11 mouse cellular contexts compared by ENCODE assay signal in the genomic region with DNA sequence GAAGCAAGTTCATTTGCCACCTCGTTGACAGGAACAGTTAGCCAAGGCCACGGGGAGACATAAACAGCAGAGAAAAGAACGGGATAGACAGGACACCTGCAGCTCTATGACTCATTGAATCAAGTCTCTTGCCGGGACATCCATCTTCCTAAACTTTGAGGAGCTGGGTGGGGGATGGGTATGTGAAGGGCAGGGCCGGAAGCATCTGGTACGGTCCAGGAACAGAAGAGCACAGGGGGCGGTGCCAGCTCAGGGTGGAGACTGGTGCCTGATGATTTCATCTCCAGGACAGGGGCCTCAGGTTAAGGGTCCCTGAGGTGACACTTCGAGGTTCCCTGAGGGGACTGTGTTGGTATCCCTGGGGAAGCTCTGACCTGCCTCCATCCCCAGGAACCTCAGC. TPM values are rescaled to one million over a fixed set of nuclear protein-coding genes. Genes with fewer than 3 reads are reported as not detected.
A peak's percentile ranks its signal among the peaks of the same experiment; 100 is the strongest.
DNase-seq lines count a peak whose midpoint lies in the region; ATAC-seq lines count a peak whose summit lies in the region.
"Had no signal": no experiment of that assay in that cellular context is flagged by ENCODE, and none has a peak within 500 bp of the region (broad histone marks: within the 10 kb centered on the region; RNA-seq: fewer than 3 reads in every experiment).

No protein-coding gene starts in this region.

- ATAC-seq in granulocyte monocyte progenitor cell, adult 5-6 weeks (replicated peaks; ENCODE audit: poor library complexity, severe bottlenecking): peak; percentile 43
- no peak for ATAC-seq in forebrain, embryonic 12.5 days (ENCODE audit: low FRiP score)

- H3K4me2 ChIP-seq in forebrain, embryonic 12.5 days: no peak overlapping the region

- peaks cover 48% of the 10 kb centered on the region for H3K36me3 ChIP-seq in megakaryocyte, embryonic 14.5 days (replicated peaks; ENCODE audit: low read length)
- no peaks in the 10 kb centered on the region for H3K36me3 ChIP-seq in forebrain, embryonic 12.5 days (replicated peaks)

- H3K4me1 ChIP-seq in megakaryocyte, embryonic 14.5 days: peaks cover 58% of the 10 kb centered on the region
- H3K4me1 ChIP-seq in forebrain, embryonic 12.5 days: peaks cover 9% of the 10 kb centered on the region

- H3K4me3 ChIP-seq in megakaryocyte, embryonic 14.5 days (replicated peaks): peak overlapping the region; percentile 84
- no peak overlapping the region for H3K4me3 ChIP-seq in forebrain, embryonic 12.5 days (replicated peaks)

- H3K27me3 ChIP-seq in megakaryocyte, embryonic 14.5 days (replicated peaks): peaks cover 8% of the 10 kb centered on the region
- H3K27me3 ChIP-seq in forebrain, embryonic 12.5 days: peaks cover 62% of the 10 kb centered on the region

- no peak overlapping the region for H3K9ac ChIP-seq in forebrain, embryonic 12.5 days

- H3K9me3 ChIP-seq in megakaryocyte, embryonic 14.5 days: no peaks in the 10 kb centered on the region
- H3K9me3 ChIP-seq in forebrain, embryonic 12.5 days: no peaks in the 10 kb centered on the region

- DNase-seq in embryo, embryonic 10.5 days (ENCODE audit: low spot score): peak; percentile 33
- DNase-seq in embryo, embryonic 10 days (ENCODE audit: low spot score): no peak
- DNase-seq in B cell, adult 2 months: peak; percentile 55
- DNase-seq in retina, embryonic 14.5 days (ENCODE audit: low spot score): no peak
- DNase-seq in urinary bladder, adult 18-20 months (ENCODE audit: low spot score in 2 of 2): no peak
- DNase-seq: adrenal gland, adult 2 months; cerebellum, postnatal 25 days; heart, postnatal 14 days had no signal

- H3K27ac ChIP-seq in forebrain, embryonic 12.5 days: no peak overlapping the region

- 61% methylated on average over 8 of the region's 8 CpGs for WGBS in forebrain, embryonic 12.5 days

RNA-seq across cellular contexts. Expression of gene Pkp3, which starts 9.9 kb away (rescaled TPM):
- total RNA-seq in granulocyte monocyte progenitor cell, adult 5-6 weeks (2014; fragmentation: Nextera tagmentation): 1.4 and 2.2 TPM in 2 replicates
- total RNA-seq in granulocyte monocyte progenitor cell, adult 5-6 weeks (2017): 0.52 and 2.7 TPM in 2 replicates
- polyA plus RNA-seq in megakaryocyte, embryonic 14.5 days (2012; ENCODE audit: insufficient read depth, low replicate concordance): 2.5 and 3.0 TPM in 2 replicates
- polyA plus RNA-seq in forebrain, embryonic 12.5 days (2016; fragmentation: Nextera tagmentation; extraction: Ambion mirVana): 1.3 and 1.5 TPM in 2 replicates

RNA-seq across cellular contexts. Expression of gene Sigirr, which starts 12.5 kb away (rescaled TPM):
- 16.9 and 30.9 TPM in 2 replicates for total RNA-seq in granulocyte monocyte progenitor cell, adult 5-6 weeks (2014; fragmentation: Nextera tagmentation)
- total RNA-seq in granulocyte monocyte progenitor cell, adult 5-6 weeks (2017): 16.6 and 20.2 TPM in 2 replicates
- polyA plus RNA-seq in megakaryocyte, embryonic 14.5 days (2012; ENCODE audit: insufficient read depth, low replicate concordance): 41.8 and 92.9 TPM in 2 replicates
- polyA plus RNA-seq in forebrain, embryonic 12.5 days (2016; fragmentation: Nextera tagmentation; extraction: Ambion mirVana): 1.3 and 1.5 TPM in 2 replicates

RNA-seq across cellular contexts. Expression of gene B4galnt4, which starts 27.0 kb away (rescaled TPM):
- 0.60 and 3.6 TPM in 2 replicates for total RNA-seq in granulocyte monocyte progenitor cell, adult 5-6 weeks (2014; fragmentation: Nextera tagmentation)
- total RNA-seq in granulocyte monocyte progenitor cell, adult 5-6 weeks (2017): 0.26 TPM in 1 of 2 replicates, not detected in the other
- polyA plus RNA-seq in megakaryocyte, embryonic 14.5 days (2012; ENCODE audit: insufficient read depth, low replicate concordance): 11.5 and 17.3 TPM in 2 replicates
- polyA plus RNA-seq in forebrain, embryonic 12.5 days (2016; fragmentation: Nextera tagmentation; extraction: Ambion mirVana): 40.7 and 43.6 TPM in 2 replicates

RNA-seq across cellular contexts. Expression of gene Ano9, which starts 29.7 kb away (rescaled TPM):
- total RNA-seq in granulocyte monocyte progenitor cell, adult 5-6 weeks (2014; fragmentation: Nextera tagmentation): not detected in 2 replicates
- total RNA-seq in granulocyte monocyte progenitor cell, adult 5-6 weeks (2017): not detected in 2 replicates
- polyA plus RNA-seq in megakaryocyte, embryonic 14.5 days (2012; ENCODE audit: insufficient read depth, low replicate concordance): not detected in 2 replicates
- 0.31 and 0.37 TPM in 2 replicates for polyA plus RNA-seq in forebrain, embryonic 12.5 days (2016; fragmentation: Nextera tagmentation; extraction: Ambion mirVana)

RNA-seq across cellular contexts. Expression of gene Ptdss2, which starts 34.3 kb away (rescaled TPM):
- total RNA-seq in granulocyte monocyte progenitor cell, adult 5-6 weeks (2014; fragmentation: Nextera tagmentation): 14.0 and 17.5 TPM in 2 replicates
- total RNA-seq in granulocyte monocyte progenitor cell, adult 5-6 weeks (2017): 4.2 and 7.1 TPM in 2 replicates
- polyA plus RNA-seq in megakaryocyte, embryonic 14.5 days (2012; ENCODE audit: insufficient read depth, low replicate concordance): 32.9 and 81.5 TPM in 2 replicates
- polyA plus RNA-seq in forebrain, embryonic 12.5 days (2016; fragmentation: Nextera tagmentation; extraction: Ambion mirVana): 63.5 and 64.9 TPM in 2 replicates

Comparison
In these comparisons a context has a peak if more than half of its experiments do, and no peak if none do; other contexts are left out.
1. DNase-seq: peak in embryo, embryonic 10.5 days (single experiment) and B cell, adult 2 months (2 of 2); none in embryo, embryonic 10 days (single experiment), retina, embryonic 14.5 days (single experiment) and urinary bladder, adult 18-20 months (0 of 2).
2. RNA of gene Sigirr, which starts 12.5 kb away (polyA plus RNA-seq): 41.8 to 92.9 TPM in megakaryocyte, embryonic 14.5 days; 1.3 to 1.5 TPM in forebrain, embryonic 12.5 days; every median in the first group is over 10 times any median in the second.